Mouse (Mus musculus) limb, embryonic 12.5 days (tissue): ENCODE measurements at regions not wholly inside any gene's neighbourhood (a gene's known extent, or its start where the extent isn't known, plus 50 kb on each side); places are given as distances from the start of the nearest gene placed in this dataset.
A peak's percentile ranks its signal among the peaks of the same experiment; 100 is the strongest.

Experiments used
- ATAC-seq: fragments of 200-750 bp; cut with Nextera tagmentation; 2 replicates; pipeline ENCODE4 v1.8.0; 2017; ENCODE audit warnings: low read depth, moderate TSS enrichment; ENCODE audit not compliant: insufficient number of reproducible peaks, insufficient read depth, low FRiP score, low TSS enrichment
- H3K27ac ChIP-seq: fragments of 300-500 bp; sonication (generic); 2 replicates; pipeline ENCODE4 v1.5.1; 2016; ENCODE audit warnings: mild to moderate bottlenecking, moderate library complexity
- H3K27me3 ChIP-seq: fragments of 300-500 bp; sonication (generic); 2 replicates; pipeline ENCODE4 v1.6.1; 2016; ENCODE audit warnings: mild to moderate bottlenecking, moderate library complexity
- H3K36me3 ChIP-seq: fragments of 300-500 bp; sonication (generic); 2 replicates; pipeline ENCODE4 v1.6.1; 2016; ENCODE audit warnings: mild to moderate bottlenecking, moderate library complexity
- H3K4me1 ChIP-seq: fragments of 300-500 bp; sonication (generic); replicated peaks from 2 replicates; pipeline ENCODE4 v1.6.1; 2016
- H3K4me2 ChIP-seq: fragments of 300-500 bp; sonication (generic); 2 replicates; pipeline ENCODE4 v1.6.1; 2016; ENCODE audit warnings: mild to moderate bottlenecking, moderate library complexity
- H3K4me3 ChIP-seq: fragments of 300-500 bp; sonication (generic); replicated peaks from 2 replicates; pipeline ENCODE4 v1.5.1; 2016; ENCODE audit warnings: mild to moderate bottlenecking
- H3K9ac ChIP-seq: fragments of 300-500 bp; sonication (generic); replicated peaks from 2 replicates; pipeline ENCODE4 v1.6.1; 2016; ENCODE audit warnings: mild to moderate bottlenecking, moderate library complexity
- H3K9me3 ChIP-seq: fragments of 300-500 bp; sonication (generic); 2 replicates; pipeline ENCODE4 v1.6.1; 2016; ENCODE audit warnings: mild to moderate bottlenecking, moderate library complexity
- WGBS: fragments of 180-500 bp; shearing (Covaris S2); methylation state at CpG from one replicate; pipeline ENCODE4 v1.1.7; 2016; 5-methylcytosine and 5-hydroxymethylcytosine counted together

- peaks cover 72% of the 10 kb centered on the region for H3K27me3 ChIP-seq
- ATAC-seq: no peak
- WGBS: 25% methylated on average over 4 of the region's 4 CpGs
- H3K9ac ChIP-seq: no peak overlapping the region
- H3K27ac ChIP-seq: no peak overlapping the region
- no peaks in the 10 kb centered on the region for H3K4me1 ChIP-seq
- no peaks in the 10 kb centered on the region for H3K9me3 ChIP-seq
- H3K36me3 ChIP-seq: no peaks in the 10 kb centered on the region
- no peak overlapping the region for H3K4me3 ChIP-seq
- H3K4me2 ChIP-seq: no peak overlapping the region
Measured at GRCm38 (mm10) chr2:147727396-147727795, 319.4 kb downstream of the Foxa2 start.

- WGBS: 82% methylated on average over 3 of the region's 3 CpGs
Measured at GRCm38 (mm10) chr2:147718936-147719335, 327.8 kb downstream of the Foxa2 start.

GRCm38 (mm10) chr2:147717484-147717947 lies 329.3 kb downstream of the Foxa2 start:
- WGBS: 64% methylated on average over 12 of the region's 12 CpGs
- Histone ChIP-seq H3K27me3 (peaks cover 14% of the 10 kb centered on the region), H3K9ac (no peak overlapping the region), H3K36me3 (no peaks in the 10 kb centered on the region), H3K4me2 (no peak overlapping the region), H3K4me1 (0 out of 2 replicates have a peak, but pooled peaks cover 6% of the 10 kb centered on the region), H3K4me3 (no peak overlapping the region), H3K27ac (no peak overlapping the region), H3K9me3 (no peaks in the 10 kb centered on the region)
- ATAC-seq: peak; percentile 66

More at GRCm38 (mm10) chr2:147718936-147719335, 327.8 kb downstream of the Foxa2 start:
- Histone ChIP-seq H3K36me3 (no peaks in the 10 kb centered on the region), H3K9me3 (no peaks in the 10 kb centered on the region), H3K4me3 (no peak overlapping the region), H3K9ac (no peak overlapping the region), H3K4me1 (0 out of 2 replicates have a peak, but pooled peaks cover 6% of the 10 kb centered on the region), H3K27me3 (peaks cover 15% of the 10 kb centered on the region), H3K4me2 (no peak overlapping the region), H3K27ac (no peak overlapping the region)
- ATAC-seq: no peak

- no peak overlapping the region for H3K4me3 ChIP-seq
- 94% methylated on average over 5 of the region's 5 CpGs for WGBS
Measured at GRCm38 (mm10) chr2:147715791-147716190, 331.0 kb downstream of the Foxa2 start.

GRCm38 (mm10) chr2:147710593-147711265 lies 336.0 kb downstream of the Foxa2 start:
- peaks cover 18% of the 10 kb centered on the region; the same call in 1 of the 2 replicates for H3K4me1 ChIP-seq
- H3K27me3 ChIP-seq: peaks cover 30% of the 10 kb centered on the region
- no peak overlapping the region for H3K9ac ChIP-seq
- no peaks in the 10 kb centered on the region for H3K36me3 ChIP-seq
- H3K4me2 ChIP-seq: no peak overlapping the region
- H3K4me3 ChIP-seq: no peak overlapping the region
- ATAC-seq: no peak
- no peak overlapping the region for H3K27ac ChIP-seq
- H3K9me3 ChIP-seq: no peaks in the 10 kb centered on the region
- 38% methylated on average over 8 of the region's 8 CpGs for WGBS

More at GRCm38 (mm10) chr2:147715791-147716190, 331.0 kb downstream of the Foxa2 start:
- Histone ChIP-seq H3K9me3 (no peaks in the 10 kb centered on the region), H3K4me2 (no peak overlapping the region), H3K4me1 (peaks cover 2% of the 10 kb centered on the region; the same call in 1 of the 2 replicates), H3K9ac (no peak overlapping the region), H3K36me3 (no peaks in the 10 kb centered on the region), H3K27ac (no peak overlapping the region), H3K27me3 (peaks cover 19% of the 10 kb centered on the region)
- ATAC-seq: no peak

- no peak overlapping the region for H3K9ac ChIP-seq
- no peak overlapping the region for H3K4me2 ChIP-seq
- H3K4me1 ChIP-seq: peaks cover 18% of the 10 kb centered on the region; the same call in 1 of the 2 replicates
- no peak overlapping the region for H3K4me3 ChIP-seq
- no peaks in the 10 kb centered on the region for H3K36me3 ChIP-seq
- H3K27me3 ChIP-seq: peaks cover 26% of the 10 kb centered on the region
- H3K27ac ChIP-seq: no peak overlapping the region
- no peak for ATAC-seq
- H3K9me3 ChIP-seq: no peaks in the 10 kb centered on the region
Measured at GRCm38 (mm10) chr2:147709799-147710198, 337.0 kb downstream of the Foxa2 start.

GRCm38 (mm10) chr2:147707156-147707555 lies 339.6 kb downstream of the Foxa2 start:
- ATAC-seq: no peak
- Histone ChIP-seq H3K9me3 (no peaks in the 10 kb centered on the region), H3K27ac (no peak overlapping the region), H3K27me3 (peaks cover 27% of the 10 kb centered on the region), H3K4me3 (no peak overlapping the region), H3K4me1 (peaks cover 18% of the 10 kb centered on the region; the same call in 1 of the 2 replicates), H3K36me3 (no peaks in the 10 kb centered on the region), H3K9ac (no peak overlapping the region), H3K4me2 (no peak overlapping the region)
- WGBS: 89% methylated on average over 6 of the region's 6 CpGs

- 80% methylated on average over 10 of the region's 10 CpGs for WGBS
- H3K4me2 ChIP-seq: no peak overlapping the region
- peaks cover 6% of the 10 kb centered on the region; the same call in 1 of the 2 replicates for H3K4me1 ChIP-seq
- peaks cover 17% of the 10 kb centered on the region for H3K27me3 ChIP-seq
- no peak overlapping the region for H3K4me3 ChIP-seq
- H3K9ac ChIP-seq: no peak overlapping the region
- H3K27ac ChIP-seq: no peak overlapping the region
- no peaks in the 10 kb centered on the region for H3K36me3 ChIP-seq
- ATAC-seq: no peak
- no peaks in the 10 kb centered on the region for H3K9me3 ChIP-seq
Measured at GRCm38 (mm10) chr2:147703981-147704380, 342.3 kb downstream of the Pax1 start.

- ATAC-seq: no peak
- 57% methylated on average over 6 of the region's 6 CpGs for WGBS
- H3K4me2 ChIP-seq: no peak overlapping the region
Measured at GRCm38 (mm10) chr2:147702330-147703063, 340.8 kb downstream of the Pax1 start.

GRCm38 (mm10) chr2:147699524-147700081 lies 337.9 kb downstream of the Pax1 start:
- Histone ChIP-seq H3K27me3 (peaks cover 9% of the 10 kb centered on the region; the same call in 1 of the 2 replicates), H3K4me2 (no peak overlapping the region), H3K4me1 (no peaks in the 10 kb centered on the region), H3K27ac (no peak overlapping the region), H3K9ac (no peak overlapping the region), H3K4me3 (no peak overlapping the region), H3K9me3 (no peaks in the 10 kb centered on the region), H3K36me3 (no peaks in the 10 kb centered on the region)
- 70% methylated on average over 6 of the region's 6 CpGs for WGBS
- no peak for ATAC-seq

More at GRCm38 (mm10) chr2:147702330-147703063, 340.8 kb downstream of the Pax1 start:
- Histone ChIP-seq H3K36me3 (no peaks in the 10 kb centered on the region), H3K4me3 (no peak overlapping the region), H3K4me1 (no peaks in the 10 kb centered on the region), H3K9me3 (no peaks in the 10 kb centered on the region), H3K9ac (no peak overlapping the region), H3K27me3 (peaks cover 17% of the 10 kb centered on the region), H3K27ac (no peak overlapping the region)

- no peak for ATAC-seq
Measured at GRCm38 (mm10) chr2:147691896-147692295, 330.2 kb downstream of the Pax1 start.

More at GRCm38 (mm10) chr2:147691896-147692295, 330.2 kb downstream of the Pax1 start:
- H3K36me3 ChIP-seq: no peaks in the 10 kb centered on the region
- no peak overlapping the region for H3K9ac ChIP-seq
- 29% methylated on average over 10 of the region's 10 CpGs for WGBS
- no peak overlapping the region for H3K4me2 ChIP-seq
- peaks cover 20% of the 10 kb centered on the region for H3K4me1 ChIP-seq
- no peak overlapping the region for H3K27ac ChIP-seq
- H3K4me3 ChIP-seq: no peak overlapping the region
- H3K9me3 ChIP-seq: no peaks in the 10 kb centered on the region
- H3K27me3 ChIP-seq: peaks cover 34% of the 10 kb centered on the region
